Mouse (Mus musculus): Measurements from ENCODE around the gene Asb7.

Gene Asb7

DNA sequence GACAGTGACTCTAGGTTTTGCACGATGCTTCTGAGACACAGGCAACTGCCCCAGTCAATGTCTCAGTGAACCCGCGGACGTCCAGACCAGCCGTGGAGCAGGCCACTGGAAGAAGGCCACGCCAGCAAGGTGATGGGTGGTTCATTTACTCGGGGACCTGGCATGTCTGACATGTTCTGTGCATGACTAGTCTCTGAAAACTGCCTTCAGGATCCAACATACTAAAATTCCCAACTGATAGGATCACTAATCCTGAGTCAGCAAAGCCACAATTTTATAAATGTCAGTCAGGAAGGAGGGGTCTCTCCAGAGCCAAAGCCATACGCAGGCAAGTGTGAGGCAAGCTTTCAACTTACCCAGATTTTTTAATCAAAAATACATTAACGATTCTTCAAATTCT, 35.8 kb downstream of the Asb7 start:
- DNase-seq (ENCODE audit: low read depth) = no peak

DNA sequence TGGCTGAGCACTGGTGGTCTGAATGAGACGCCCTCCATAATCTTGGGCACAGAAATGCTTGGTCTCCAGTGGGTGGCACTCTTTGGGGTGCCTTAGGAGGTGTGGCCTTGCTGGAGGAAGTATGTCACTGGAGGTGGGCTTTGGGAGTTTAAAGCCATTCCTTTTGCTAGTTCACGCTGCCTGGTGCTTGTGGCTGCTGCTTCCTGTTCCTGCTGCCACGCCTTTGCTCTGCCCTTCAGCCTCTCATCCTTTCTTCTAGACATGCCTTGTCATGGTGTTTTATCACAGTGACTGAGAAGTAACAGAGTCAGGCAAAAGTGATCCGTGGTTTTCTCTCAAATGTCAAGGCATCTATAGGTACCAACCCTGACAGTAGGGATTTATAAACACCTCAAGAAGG, 37.2 kb downstream of the Asb7 start:
- DNase-seq (ENCODE audit: low read depth) = no peak

DNA sequence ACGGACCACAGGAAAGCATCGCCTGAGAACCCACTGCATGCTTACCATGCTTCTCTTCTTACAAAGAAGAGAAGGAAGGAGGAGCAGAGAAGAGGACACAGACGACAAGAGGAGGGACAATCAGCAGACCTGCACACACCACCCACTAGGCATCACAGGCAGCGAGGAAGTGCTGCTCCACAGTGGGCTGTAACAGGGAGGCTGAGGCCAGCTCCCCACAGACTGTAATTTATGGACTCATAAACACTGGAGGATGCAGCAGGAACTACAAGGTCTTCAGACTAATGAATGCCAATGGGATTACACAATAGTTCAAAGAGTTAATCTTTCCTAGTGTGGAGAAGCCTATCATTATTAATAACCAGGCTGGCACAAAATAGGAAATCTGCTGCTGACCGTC, 38.5 kb downstream of the Asb7 start:
- DNase-seq (ENCODE audit: low read depth) = no peak

DNA sequence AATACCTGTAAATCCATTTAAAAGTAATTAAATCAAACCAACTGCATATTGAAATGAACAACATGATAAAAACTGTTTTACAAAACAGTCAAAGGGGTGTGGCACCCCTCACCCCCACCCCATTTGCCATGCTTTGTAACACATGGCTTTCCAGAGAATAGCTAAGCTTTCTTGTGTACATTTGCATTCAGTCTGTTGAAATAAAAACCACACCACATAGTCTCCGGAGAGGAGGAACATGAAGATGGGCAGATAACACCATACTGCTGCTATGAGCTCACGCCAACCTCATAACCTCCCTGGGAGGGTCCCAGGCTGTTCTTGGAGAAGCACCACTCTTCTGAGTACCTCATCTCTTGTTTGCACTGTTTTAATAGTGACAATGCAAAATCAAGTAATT, 40.2 kb downstream of the Asb7 start:
- DNase-seq (ENCODE audit: low read depth) = no peak

DNA sequence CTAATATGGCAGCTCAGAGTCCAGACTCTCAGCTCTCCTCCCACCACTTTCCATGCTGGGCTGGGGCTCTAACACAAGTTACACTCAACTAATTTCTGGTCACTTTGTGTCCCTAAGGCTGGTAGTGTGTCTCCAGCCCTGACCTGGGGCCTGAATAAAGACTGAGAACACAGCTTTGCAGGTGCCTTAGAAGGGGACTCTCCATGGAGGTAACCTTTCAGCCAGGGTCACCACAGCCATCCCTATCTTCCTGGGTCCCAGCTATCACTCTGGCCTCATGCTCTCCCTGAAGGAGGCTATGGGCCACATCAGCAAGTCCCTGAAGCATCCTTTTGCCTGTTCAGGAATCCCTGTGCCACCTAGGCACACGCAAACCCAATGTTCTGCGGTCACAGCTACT, 43.7 kb downstream of the Asb7 start:
- no peak for DNase-seq (ENCODE audit: low read depth)

DNA sequence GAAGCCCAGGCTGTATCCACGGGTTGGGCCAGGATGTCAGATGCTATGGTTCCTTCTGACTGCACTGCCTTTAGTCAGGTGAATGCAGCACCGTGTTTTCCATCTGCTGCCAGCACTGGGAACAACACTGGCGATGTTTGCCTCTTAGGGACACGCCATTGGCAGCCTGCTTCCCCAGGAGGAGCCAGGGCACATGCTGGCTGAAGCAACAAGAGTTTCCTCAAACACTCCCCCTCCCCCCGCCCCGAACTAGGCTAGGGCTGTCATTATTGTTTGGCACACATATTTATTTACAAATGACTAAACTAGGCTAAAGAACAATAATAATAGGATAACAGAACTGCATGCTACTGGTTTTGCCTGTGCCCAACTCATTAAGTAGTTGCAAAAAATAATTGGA, 56.0 kb downstream of the Asb7 start:
- no peak for DNase-seq (ENCODE audit: low read depth)

DNA sequence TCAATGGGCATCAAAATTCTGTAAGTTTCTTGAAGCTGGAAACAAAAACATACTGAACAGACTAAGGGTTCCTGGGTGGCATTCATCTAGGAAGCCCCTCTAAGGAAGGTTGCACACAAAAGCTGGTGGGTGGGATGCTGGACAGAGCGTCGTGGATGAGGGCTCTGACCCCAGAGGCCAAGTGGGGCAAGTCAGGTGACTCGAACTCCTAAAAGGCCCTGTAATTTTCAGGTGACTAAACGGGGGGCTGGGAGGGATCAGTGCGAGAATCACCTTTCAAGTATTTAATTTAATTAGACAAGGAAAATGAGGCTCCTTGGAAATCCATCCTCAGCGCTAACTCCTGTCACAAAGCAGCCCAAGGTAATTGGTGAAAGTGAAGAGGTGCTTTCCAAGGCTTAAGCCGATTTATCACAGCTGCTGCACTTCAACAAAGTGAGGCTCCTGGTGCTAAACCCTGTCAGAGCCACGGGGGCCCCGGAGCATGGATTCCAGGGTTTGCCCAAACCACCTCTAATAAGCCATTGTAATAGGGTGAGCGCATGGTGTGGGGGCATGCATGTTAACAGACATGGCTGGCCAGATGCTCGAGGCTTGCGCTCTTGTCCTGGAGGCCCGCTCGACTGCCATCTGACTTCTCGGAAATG, 59.1 kb downstream of the Asb7 start:
- DNase-seq (ENCODE audit: low read depth) = no peak

DNA sequence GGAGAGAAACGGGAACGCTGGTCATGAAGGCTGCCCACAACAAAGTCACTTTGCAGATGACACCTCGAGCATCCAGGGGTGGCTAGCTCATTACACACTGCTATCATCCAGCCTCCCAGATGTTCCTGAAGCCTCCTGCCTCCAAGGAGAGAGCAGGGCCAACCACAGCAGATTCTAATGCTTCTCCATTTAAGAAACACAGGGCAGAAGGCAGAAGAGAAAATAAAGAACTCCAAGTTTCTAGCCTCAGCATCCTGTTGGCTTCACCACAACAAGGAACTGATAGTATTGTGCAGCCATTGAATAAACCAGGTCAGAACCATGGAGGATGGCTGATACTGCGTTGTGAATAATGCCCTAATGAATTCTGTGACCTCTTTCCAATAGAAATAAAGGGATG, 60.0 kb downstream of the Asb7 start:
- no peak for DNase-seq (ENCODE audit: low read depth)

DNA sequence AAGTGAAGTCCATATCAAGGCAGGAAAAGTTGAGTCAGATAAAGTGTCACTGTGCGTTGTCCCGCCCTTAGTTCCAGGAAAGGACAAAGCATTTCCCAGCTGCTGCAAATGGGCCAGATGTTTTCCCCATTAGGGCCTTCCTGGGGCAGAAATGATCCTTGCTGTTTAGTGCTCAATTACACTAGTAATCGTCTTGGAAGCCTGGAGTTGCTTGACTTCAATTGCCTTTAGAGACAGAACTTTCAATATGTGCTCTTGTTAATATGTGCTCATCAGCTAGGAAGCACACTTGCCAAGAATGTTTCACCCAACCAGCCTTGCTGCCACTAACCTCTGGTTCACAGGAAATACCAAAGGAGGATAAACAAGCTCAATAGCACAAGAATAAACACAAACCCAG, 66.0 kb downstream of the Asb7 start:
- DNase-seq (ENCODE audit: low read depth) = no peak

DNA sequence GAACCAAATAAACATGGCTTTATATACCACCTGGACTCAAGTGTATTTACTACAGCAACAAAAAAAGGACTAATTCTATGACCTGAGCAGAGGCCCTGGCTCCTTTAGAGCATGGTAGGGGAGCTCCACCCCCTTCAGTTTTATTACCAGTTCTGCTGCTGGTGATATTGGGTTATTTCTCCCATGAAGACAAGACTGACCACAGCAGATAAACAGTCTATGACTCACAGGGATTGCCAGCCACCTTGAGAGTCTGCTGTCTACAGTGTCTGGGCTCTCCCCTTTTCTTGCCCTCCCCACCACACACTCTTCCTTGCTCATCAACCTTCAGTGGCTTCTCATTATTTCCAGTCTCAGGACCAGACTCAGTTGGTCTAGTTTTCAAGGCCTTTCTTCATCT, 87.5 kb downstream of the Asb7 start:
- DNase-seq (ENCODE audit: low read depth) = no peak

DNA sequence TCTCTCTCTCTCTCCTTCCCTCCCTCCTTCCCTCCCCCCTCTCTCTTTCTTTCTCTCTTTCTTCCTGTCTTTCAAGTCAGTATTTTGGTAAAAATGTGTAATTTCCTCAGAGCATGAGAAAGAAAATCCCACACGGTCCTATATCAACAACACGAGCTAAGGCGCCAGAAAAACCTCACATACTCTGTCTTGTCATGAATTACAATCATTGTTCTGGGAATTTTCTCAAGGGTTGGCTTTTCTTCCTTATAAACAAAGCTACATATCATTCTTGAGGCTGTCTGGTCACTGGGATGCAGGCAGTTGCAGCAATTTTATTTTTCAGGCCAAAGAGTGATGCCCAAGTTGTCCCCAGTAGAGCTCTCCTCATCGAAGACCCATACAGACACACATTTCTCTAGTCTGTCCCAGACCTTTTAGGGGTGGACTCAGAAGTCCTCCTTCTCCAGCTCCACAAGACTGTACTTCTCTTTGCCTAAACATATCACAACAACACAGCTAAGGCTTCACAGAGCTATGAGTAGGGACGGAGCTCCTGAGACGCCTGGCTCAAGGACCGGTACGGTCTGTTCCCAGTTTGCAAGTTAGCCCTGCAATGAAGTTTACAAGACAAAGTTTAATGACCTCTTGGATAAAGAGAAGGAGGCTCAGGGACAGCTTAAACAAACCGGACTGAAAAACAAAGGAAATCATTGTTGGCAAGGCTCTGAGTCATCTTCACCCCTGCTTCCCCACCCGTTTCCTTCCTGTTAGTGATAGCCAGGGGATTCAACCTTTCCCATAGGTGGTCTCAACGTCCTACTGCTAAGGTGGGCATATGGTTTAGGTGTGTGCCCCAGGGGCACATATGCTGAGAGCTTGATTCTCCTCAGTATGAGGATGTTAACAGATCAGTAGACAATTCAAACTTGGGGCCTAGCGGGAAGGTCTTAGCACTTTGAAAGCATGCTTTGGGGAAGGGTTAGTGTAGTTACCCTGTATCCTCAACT, 88.5 kb downstream of the Asb7 start:
- no peak for DNase-seq (ENCODE audit: low read depth)

DNA sequence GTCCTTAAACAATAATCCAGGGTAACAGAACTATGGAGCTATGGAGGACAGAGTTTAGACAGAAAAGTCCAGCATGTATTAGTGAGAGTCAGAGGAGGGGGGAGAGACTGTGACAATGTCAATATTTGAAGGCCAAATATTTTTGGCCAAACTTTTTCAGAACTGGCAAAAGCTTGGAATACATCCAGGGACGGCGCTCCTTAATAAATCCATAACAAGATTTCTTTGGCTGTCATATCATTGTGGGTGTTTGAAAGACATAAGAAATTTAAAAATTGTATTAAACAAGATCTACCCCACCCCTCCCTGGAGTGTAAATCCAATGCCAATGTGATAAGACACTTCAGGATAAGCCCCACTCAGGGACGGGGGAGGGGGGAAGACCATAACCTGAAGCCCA, 89.3 kb downstream of the Asb7 start:
- no peak for DNase-seq (ENCODE audit: low read depth)

DNA sequence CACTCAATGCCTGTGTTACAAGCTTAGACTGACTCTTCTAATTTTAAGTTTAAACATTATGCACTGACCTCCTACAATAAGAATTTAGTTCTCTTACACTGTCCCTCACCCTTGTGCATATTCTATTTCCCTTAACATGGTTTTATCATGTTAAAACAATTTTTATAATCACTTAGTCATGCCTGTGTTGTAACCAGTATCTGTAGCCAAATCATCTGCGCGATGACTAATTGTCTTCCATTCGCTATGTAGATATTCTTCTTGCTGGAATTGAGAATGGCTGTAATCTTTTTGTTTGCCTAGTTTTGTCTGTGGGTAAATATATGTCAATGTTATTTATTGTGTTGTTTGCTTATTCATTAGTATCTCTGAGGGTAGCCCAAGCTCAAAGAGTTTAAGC, 91.5 kb downstream of the Asb7 start:
- DNase-seq (ENCODE audit: low read depth) = no peak

All from c-Kit-positive CD71-positive TER-119-negative erythroid progenitor cells, embryonic 14.5 days (primary cell).